ENCODE assay signal across 21 mouse cellular contexts in the genomic region with DNA sequence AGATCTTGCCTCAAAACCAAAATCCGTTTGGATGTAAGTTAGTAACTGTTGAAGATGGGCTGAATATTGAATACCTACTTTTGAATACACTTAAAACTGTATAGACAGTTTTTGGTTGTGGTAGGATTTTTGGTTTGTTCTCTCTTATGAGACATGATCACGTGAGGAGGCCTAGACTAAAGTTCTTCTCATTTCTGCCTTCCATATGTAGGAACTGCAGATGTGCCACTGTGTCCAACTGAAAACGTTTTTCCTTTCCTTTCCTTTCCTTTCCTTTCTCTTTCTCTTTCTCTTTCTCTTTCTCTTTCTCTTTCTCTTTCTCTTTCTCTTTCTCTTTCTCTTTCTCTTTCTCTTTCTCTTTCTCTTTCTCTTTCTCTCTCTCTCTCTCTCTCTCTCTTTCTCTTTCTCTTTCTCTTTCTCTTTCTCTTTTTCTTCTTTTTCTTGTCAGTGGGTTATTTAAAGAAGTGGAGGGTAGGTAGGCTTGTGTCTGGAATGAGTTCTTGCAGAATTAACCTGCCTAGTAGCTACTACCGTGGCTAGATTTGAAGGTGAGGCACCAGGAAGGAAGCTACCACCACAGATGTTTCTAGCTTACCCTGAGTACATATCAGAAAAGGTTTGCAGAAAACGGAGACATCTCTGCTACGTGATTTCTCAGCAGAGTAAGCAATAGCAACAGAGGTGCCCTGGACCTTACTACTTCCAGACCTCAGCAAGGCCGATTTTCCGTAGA.
"Had no signal": no experiment of that assay in that cellular context is flagged by ENCODE, and none has a peak within 500 bp of the region (broad histone marks: within the 10 kb centered on the region; RNA-seq: fewer than 3 reads in every experiment).

No protein-coding gene starts in this region.

- H3K36me3 ChIP-seq: neural tube, embryonic 12.5 days; neural tube, embryonic 15.5 days had no signal

- H3K27me3 ChIP-seq: liver, embryonic 13.5 days; midbrain, embryonic 13.5 days; neural tube, embryonic 12.5 days; neural tube, embryonic 15.5 days had no signal

- H3K4me3 ChIP-seq: layer of hippocampus, adult 2 months; left cerebral cortex, adult 2 months; liver, embryonic 13.5 days; midbrain, embryonic 10.5 days; midbrain, embryonic 13.5 days; neural tube, embryonic 12.5 days; neural tube, embryonic 15.5 days had no signal

- ATAC-seq: midbrain, embryonic 13.5 days; midbrain, embryonic 16.5 days had no signal

- DNase-seq: kidney, adult 18-20 months; kidney, adult 9 months; kidney, postnatal 25 days; layer of hippocampus, adult 9-11 months; layer of hippocampus, postnatal 36 days; liver, embryonic 13.5 days; lung, adult 2 months; lung, postnatal 14 days; lung, postnatal 4 days; right cerebral cortex, adult 18-20 months; right cerebral cortex, postnatal 14 days; right cerebral cortex, postnatal 4 days; thymus, adult 18-20 months; thymus, postnatal 25 days had no signal

- H3K9me3 ChIP-seq: liver, embryonic 13.5 days; midbrain, embryonic 10.5 days; midbrain, embryonic 13.5 days; neural tube, embryonic 12.5 days; neural tube, embryonic 15.5 days had no signal

- H3K4me1 ChIP-seq: liver, embryonic 13.5 days; midbrain, embryonic 13.5 days; neural tube, embryonic 12.5 days had no signal
